Mouse (Mus musculus) adrenal gland, adult (tissue): ENCODE measurements around the gene Capn11.
"Not testable (repeated sequence)": the region's sequence is repeated elsewhere in the genome, so short reads cannot be mapped to it uniquely, and the experiment has no call there.

Experiments used
- DNase-seq, 2 experiments: peaks; one replicate each; pipeline ENCODE4 v3.0.0; 2022 to 2023; ENCODE audit warnings: low spot score in 1 of 2; ENCODE audit not compliant: inconsistent age in 2 of 2

Gene Capn11

GRCm38 (mm10) chr17:45629861-45630694, 29.0 kb downstream of the Capn11 start:
- peak; percentile 71 to 86 for DNase-seq

- DNase-seq, result peak in 1 of 2 experiments; percentile 53
Observed at GRCm38 (mm10) chr17:45628885-45629855, 30.0 kb downstream of the Capn11 start.

- no peak for DNase-seq
Observed at GRCm38 (mm10) chr17:45628160-45628559, 31.0 kb downstream of the Capn11 start.

GRCm38 (mm10) chr17:45626577-45627134, 32.5 kb downstream of the Capn11 start:
- peak; percentile 69 to 90 for DNase-seq

GRCm38 (mm10) chr17:45623425-45623824, 35.7 kb downstream of the Capn11 start:
- not testable (repeated sequence) for DNase-seq

GRCm38 (mm10) chr17:45619386-45620256, 39.5 kb downstream of the Capn11 start:
- DNase-seq, result peak; percentile 49 to 75

GRCm38 (mm10) chr17:45618941-45619385, 40.2 kb downstream of the Capn11 start:
- DNase-seq, result peak; percentile 55 to 76

GRCm38 (mm10) chr17:45617655-45618054, 41.5 kb downstream of the Capn11 start:
- no peak for DNase-seq

GRCm38 (mm10) chr17:45616679-45617078, 42.4 kb downstream of the Capn11 start:
- no peak for DNase-seq

GRCm38 (mm10) chr17:45616046-45616650, 43.0 kb downstream of the Capn11 start:
- no peak for DNase-seq

- no peak for DNase-seq
Observed at GRCm38 (mm10) chr17:45612921-45613320, 46.2 kb downstream of the Capn11 start.

- DNase-seq, result no peak
Observed at GRCm38 (mm10) chr17:45612008-45612407, 47.1 kb downstream of the Capn11 start.

- peak in 1 of 2 experiments; percentile 80 for DNase-seq
Observed at GRCm38 (mm10) chr17:45610144-45610866, 48.8 kb downstream of the Capn11 start.

- no peak for DNase-seq
Observed at GRCm38 (mm10) chr17:45608396-45608795, 50.7 kb downstream of the Capn11 start.

- DNase-seq, result no peak
Observed at GRCm38 (mm10) chr17:45606992-45607879, 51.9 kb downstream of the Capn11 start.

- DNase-seq, result no peak
Observed at GRCm38 (mm10) chr17:45602984-45603383, 56.1 kb downstream of the Capn11 start.

GRCm38 (mm10) chr17:45601877-45602304, 57.2 kb downstream of the Capn11 start, which contains the start of gene Mymx:
TSS of gene Mymx (minus strand) at chr17:45602102.
- no peak for DNase-seq

GRCm38 (mm10) chr17:45601325-45601724, 57.8 kb downstream of the Capn11 start:
- DNase-seq, result peak in 1 of 2 experiments; percentile 43
